Mouse (Mus musculus) MEL (cell line): ENCODE measurements at regions not wholly inside any gene's neighbourhood (a gene's known extent, or its start where the extent isn't known, plus 50 kb on each side); places are given as distances from the start of the nearest gene placed in this dataset.

Experiments used
- CHD2 ChIP-seq: IDR thresholded peaks from 2 replicates; pipeline ENCODE4 v1.6.1; 2011; ENCODE audit warnings: low read length, improper control_type of control experiment
- SMC3 ChIP-seq: IDR thresholded peaks from 2 replicates; pipeline ENCODE4 v1.6.1; 2011; ENCODE audit warnings: low read depth, low read length, improper control_type of control experiment

- TF ChIP-seq SMC3 = no peak
- no peak for TF ChIP-seq CHD2
Observed at GRCm38 (mm10) chr2:75762030-75762429, 57.6 kb upstream of the Nfe2l2 start.
